Mouse (Mus musculus): ENCODE data around the gene Gm28372. TPM values are rescaled to one million over a fixed set of nuclear protein-coding genes. Genes with fewer than 3 reads are reported as not detected.
A peak's percentile ranks its signal among the peaks of the same experiment; 100 is the strongest.
"Not testable (repeated sequence)": the region's sequence is repeated elsewhere in the genome, so short reads cannot be mapped to it uniquely, and the experiment has no call there.

Gm28372 gene
- total RNA-seq (2021), result not detected
- long read RNA-seq, experiment 1, result 0 reads
- long read RNA-seq, experiment 2, result 0 reads

DNA sequence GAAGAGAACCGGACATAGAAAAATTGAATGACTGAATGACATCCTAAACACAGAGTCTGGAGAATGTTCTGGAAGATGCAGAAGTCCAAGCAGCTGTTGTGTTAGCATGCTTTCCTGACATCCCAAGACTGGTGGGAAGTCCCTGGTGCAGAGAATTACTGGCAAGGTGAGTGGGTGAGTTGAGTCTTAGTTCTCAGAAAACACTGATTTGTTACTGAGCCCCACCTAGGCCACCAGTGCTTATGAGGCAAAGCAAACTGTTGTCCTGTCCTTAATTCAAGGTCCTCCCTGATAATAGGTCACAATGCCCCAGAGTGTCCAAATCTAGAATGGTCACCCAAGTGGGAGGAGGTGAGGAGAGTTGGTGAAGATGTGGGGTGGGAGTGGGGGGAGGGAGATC, at the start of gene Gm28372, which contains the start of gene 1700020A23Rik:
TSS of gene Gm28372 (plus strand) at position 301 of the 400 bp plus-strand sequence.
TSS of gene 1700020A23Rik (plus strand) at position 321 of the 400 bp plus-strand sequence.
- DNase-seq (ENCODE audit: low spot score in 2 of 2), result no peak

DNA sequence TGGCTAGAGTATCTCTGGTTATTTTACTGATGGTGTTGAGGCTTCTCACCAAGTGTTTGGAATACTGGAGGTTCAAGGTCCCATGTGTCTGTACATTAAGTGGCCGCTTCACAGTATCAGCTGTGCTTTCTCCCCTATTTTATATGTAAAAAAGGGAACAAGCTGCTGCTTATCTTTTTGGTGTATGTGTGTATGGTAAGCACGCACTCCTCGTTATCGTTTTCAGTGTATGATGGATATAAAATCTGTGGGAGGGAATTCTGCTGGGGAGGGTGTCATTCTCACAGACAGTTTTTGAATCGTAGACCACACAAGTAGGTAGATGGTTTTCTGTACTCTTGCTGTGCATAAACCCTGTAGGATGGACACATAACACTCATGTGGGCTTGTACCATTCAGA, 47.5 kb upstream of the Gm28372 start:
- no peak for DNase-seq (ENCODE audit: low spot score in 2 of 2)

DNA sequence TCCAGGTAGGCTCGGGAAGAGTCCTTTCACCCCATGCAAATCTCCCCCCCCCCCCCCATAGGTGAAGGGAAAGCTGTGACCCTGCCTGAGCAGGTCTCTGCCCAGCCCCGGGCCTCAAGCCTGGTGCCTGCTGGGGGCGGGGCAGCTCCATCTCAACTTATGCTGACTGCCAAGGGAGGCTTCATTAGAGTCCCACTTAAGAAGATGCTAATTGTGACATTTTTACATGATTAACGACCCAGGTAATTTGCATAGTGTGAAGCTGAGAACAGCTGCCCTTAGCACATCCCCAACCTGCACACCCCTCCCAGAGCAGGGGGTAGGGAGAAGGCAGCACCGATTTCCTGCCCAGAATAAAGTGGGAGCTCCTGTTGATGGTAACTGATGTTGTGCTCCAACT, 46.2 kb upstream of the Gm28372 start:
- DNase-seq (ENCODE audit: low spot score in 2 of 2), result no peak

GRCm38 (mm10) chr2:130362511-130363026, 42.5 kb upstream of the Gm28372 start:
- peak; percentile 37 to 41 for DNase-seq (ENCODE audit: low spot score in 2 of 2)

DNA sequence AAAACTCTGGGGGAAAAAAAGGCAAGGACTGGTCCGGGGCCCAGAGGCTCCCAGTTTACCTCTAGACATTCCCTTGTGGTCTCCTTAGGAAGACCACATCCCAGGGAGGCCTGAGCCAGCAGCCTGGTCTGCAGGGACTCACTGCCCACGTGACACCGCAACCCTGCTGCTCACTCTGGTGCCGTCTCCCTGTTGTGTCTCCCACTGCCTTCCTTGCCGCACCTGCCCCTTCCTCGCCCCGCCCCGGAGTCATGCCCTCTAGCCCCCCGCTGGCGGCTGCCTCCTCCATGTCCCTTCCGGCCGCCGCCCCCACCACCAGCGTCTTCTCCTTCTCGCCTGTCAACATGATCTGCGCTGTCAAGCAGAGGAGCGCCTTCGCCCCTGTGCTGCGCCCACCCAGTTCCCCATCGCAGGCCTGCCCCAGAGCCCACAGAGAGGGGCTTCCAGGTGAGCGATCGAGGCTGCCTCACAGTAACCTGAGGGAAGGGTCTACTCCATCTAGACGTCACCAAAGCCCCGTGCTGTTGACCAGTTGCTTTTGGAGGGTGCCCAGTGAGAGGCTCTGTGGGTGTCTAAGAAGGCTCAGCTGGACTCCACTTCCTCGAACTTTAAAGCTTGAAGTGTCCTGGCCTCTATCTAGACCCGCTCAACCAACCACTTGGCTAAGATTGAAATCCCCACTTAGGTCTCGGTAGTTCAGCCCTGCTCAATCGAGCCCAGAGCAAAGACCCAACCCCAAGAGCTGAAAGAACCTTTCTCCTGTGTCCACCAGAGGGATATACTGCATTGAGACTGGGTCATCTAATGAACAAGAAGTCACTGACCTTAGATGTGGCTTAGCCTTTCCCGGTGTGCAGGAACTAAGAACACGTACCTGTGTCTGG, 39.6 kb upstream of the Gm28372 start:
- no peak for DNase-seq (ENCODE audit: low spot score in 2 of 2)

GRCm38 (mm10) chr2:130367386-130367785, 37.7 kb upstream of the Gm28372 start:
- DNase-seq (ENCODE audit: low spot score in 2 of 2), result no peak

DNA sequence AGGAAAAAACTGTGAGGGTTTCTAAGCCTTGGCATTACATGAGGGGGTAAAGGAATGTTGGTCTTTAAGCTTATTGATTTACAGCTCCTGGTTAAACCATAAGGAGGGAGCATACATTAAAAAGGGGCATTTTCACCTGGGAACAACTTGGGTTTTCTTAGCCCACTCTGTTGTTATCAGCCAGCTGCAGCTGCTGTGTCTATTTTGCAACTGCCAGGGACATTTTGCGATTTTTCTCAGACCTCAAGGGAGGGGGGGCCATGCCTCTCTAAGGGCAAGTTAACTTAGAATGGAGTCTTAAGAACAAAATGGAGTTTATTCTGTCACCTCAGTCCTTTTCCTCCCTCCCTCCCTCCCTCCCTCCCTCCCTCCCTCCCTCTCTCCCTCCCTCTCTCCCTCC, 32.0 kb upstream of the Gm28372 start:
- not testable (repeated sequence) for DNase-seq (ENCODE audit: low spot score in 2 of 2)

- no peak for DNase-seq (ENCODE audit: low spot score in 2 of 2)
Measured at GRCm38 (mm10) chr2:130374951-130375350, 30.1 kb upstream of the Gm28372 start.

DNA sequence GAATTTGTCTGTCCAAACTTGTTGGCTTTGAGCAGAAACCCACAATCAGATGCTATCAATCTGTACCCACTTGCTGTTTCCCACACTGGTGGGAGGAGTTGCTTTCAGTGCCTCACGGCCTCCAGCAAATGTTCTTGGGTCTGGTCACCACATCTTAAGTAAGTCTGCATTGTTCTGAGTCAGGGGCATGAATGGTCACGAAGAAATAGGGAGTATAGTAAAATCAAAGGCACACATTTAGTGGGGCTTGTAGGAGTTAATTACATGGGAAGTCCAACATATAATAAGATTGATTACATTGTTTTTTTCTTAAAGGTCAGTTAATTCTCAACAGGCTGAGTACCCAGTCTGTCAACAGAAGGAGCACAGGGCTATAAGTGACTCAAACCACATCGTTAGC, 21.8 kb upstream of the Gm28372 start:
- no peak for DNase-seq (ENCODE audit: low spot score in 2 of 2)

DNA sequence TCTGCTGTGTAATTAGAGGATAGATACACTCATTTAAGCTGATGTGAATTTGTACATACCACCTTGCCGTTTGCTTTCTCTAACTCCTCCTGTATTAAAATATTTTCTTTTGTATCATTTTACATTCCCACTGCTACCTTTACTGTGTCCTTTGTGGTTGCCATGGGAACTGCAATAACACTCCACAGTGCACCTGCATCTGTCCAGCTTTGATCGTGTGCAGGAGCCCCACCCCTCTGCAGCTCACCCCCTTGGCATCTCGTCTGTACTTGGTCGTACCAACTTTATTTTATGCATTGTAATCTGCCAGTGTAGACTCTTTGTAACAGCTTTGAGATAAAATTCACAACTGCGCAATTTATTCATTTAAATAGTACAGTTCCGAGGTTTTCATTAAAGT, 21.1 kb upstream of the Gm28372 start:
- DNase-seq (ENCODE audit: low spot score in 2 of 2), result no peak

DNA sequence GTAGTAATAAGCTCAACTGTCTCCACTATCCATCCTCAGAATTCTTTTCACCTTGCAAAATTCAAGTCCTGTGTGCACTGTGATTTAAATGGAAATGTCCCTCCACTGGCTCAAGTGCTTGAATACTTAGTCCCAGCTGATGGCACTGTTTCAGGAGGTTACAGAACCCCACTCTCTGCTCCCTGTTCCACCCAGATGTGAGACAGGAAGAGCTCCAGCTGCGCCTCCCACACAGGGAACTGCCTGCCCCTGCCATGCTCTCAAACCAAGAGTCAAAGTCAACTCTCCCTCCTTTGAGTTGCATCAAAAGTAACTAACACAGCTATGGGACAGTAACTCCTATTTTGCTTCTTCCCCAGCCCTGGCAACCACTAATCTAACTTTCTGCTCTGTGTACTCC, 18.8 kb upstream of the Gm28372 start:
- DNase-seq (ENCODE audit: low spot score in 2 of 2), result no peak

GRCm38 (mm10) chr2:130388796-130389195, 16.2 kb upstream of the Gm28372 start:
- DNase-seq (ENCODE audit: low spot score in 2 of 2), result no peak

- DNase-seq (ENCODE audit: low spot score in 2 of 2), result no peak
Measured at GRCm38 (mm10) chr2:130390993-130391625, 13.9 kb upstream of the Gm28372 start.

GRCm38 (mm10) chr2:130392836-130393235, 12.2 kb upstream of the Gm28372 start:
- no peak for DNase-seq (ENCODE audit: low spot score in 2 of 2)

DNA sequence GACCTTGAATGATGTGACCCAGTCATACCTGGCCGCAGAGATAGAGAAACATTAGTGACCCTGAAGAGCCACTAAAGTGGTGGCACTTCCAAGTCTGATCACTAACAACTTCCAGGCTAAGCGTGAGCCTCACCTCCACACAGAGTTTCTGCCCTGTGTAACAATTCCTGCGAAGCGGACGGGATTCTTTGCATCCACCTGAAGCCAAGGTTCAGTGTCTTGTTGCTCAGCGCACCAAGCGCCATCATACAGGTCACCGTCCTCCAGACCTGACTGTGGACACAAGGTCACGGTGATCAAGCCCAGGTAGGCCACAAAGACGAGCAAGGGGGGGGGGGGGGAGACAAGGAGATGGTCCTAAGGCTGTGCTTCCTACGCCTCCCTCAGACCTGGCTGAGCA, 9.3 kb upstream of the Gm28372 start:
- no peak for DNase-seq (ENCODE audit: low spot score in 2 of 2)

DNA sequence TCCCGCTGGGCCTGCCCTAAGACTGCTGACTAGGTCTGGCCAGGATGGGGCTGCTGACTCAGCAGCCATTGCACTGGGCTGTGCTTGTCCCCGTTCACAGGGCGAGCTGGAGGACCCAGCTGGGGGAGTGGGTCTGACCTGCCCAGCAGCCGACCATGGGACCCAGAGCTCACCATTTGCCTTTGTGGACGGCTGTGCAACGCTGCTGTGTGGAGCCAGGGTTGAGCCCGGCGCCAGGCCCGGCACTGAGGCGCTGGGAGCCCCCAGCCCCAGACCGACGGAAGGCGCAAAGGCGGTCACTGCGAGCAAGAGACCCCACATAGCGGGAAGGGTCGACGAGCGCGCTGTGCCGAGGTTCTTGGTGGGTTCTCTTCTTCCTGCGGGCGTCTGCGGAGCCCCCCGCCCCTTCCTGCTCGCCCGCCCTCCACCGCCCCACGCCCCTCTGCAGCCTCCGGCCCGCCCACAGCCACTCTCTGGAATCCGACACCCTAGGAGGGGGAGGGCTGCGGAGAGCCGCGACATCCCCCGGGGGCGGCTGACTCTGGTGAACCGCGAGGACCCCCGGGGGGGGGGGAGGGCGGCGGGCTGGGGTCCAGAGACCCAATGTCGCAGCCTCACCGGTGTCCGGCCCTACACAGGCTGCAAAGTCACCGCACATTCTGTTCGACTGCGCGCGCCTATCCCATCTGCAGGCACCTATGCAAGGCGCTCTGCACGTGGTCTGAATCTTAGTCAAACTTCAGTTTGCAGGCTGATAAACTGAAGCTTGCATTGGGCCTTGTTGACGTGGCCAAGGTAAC, 7.7 kb upstream of the Gm28372 start, which contains the start of gene Cpxm1:
TSS of gene Cpxm1 (minus strand) at position 389 of the 800 bp plus-strand sequence.
- peak in 1 of 2 experiments; percentile 11 for DNase-seq (ENCODE audit: low spot score in 2 of 2)

GRCm38 (mm10) chr2:130398091-130398490, 6.9 kb upstream of the Gm28372 start:
- DNase-seq (ENCODE audit: low spot score in 2 of 2), result no peak

DNA sequence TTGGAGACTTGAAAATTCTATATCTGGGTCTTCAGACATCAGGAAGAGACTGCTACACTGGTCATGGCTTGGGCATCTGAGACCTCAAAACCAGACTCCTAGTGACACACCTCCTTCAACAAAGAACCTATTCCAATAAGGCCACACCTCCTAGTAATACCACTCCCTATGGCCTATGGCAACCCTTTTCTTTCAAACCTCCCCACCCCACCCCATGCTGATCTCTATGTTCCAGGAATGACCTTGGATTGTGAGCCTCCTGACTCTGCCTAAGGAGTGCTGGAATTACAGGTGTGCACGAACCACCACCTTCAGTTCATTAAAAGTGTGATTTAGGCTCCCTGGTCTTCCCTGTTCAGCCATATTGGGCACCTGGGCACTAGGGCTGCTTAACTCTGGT, 5.0 kb upstream of the Gm28372 start:
- DNase-seq (ENCODE audit: low spot score in 2 of 2), result no peak

DNA sequence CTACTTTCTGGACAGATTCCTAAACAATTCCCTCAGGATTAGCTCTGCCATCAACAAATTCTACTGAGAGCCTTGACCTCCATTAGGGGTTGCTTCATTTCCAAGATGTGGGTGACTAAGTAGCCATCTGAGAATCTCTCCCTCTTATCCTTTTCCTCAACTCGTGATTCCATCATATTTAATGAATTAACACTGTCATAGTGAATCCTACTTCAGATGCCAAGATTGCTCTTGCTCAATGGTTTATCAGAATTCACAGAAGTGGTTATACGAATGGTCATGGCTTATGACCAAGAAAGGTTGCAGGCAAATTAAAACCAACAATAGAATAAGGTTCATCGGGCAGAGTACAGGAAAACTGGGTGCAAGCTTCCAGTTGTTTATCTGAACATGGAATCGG, 3.1 kb upstream of the Gm28372 start:
- no peak for DNase-seq (ENCODE audit: low spot score in 2 of 2)

DNA sequence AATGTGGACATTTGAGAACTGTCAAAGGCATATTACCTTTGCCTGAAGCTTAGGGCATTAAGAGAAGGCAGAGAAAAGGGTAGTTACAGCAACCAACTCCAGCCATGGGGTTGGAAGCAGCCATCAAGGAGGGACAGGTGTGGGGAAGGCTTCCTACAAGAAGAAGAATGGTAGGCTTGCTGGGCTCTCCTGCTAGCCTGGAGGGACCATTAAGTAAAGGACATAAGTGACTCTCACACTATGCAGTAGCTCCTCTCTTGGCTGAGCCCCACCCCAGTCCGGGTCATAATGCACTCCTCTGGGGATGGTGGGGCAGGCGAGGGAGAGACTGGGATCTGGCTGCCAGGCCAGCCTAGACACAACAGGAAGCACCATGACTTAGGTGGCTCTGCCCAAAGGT, 1.1 kb downstream of the Gm28372 start, which contains the start of gene Tmem239:
TSS of gene Tmem239 (plus strand) at position 301 of the 400 bp plus-strand sequence.
- no peak for DNase-seq (ENCODE audit: low spot score in 2 of 2)

DNA sequence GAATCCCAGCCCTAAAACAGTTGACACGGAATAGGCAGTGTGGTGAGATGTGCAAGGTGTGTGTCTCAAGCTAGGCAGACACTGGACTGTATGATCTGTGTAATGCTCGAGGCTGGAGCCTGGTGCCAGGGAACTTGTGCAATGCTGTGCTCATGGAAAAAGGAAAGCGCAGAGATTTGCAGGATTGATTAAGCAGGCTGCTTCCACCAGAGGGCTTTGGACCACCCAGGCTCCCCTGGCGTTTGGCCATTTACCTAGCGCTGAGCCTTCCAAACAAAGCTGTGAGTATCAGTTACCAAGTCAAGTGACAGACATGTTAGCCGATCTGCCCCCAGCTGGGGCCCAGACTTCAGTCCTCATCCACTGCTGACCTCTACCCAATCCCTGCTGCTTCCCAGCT, 3.2 kb downstream of the Gm28372 start:
- DNase-seq (ENCODE audit: low spot score in 2 of 2), result no peak

All from layer of hippocampus, postnatal 14 days (tissue).